Mouse (Mus musculus) ES-E14 (cell line): ENCODE data around the gene Marco. TPM values are rescaled to one million over a fixed set of nuclear protein-coding genes. Genes with fewer than 3 reads are reported as not detected.

Source experiments
- DNase-seq: peaks from one replicate; pipeline ENCODE4 v3.0.0-alpha.2; 2013; ENCODE audit warnings: low read depth, low spot score
- H3K27ac ChIP-seq: 2 replicates; pipeline ENCODE4 v1.5.1; 2012; ENCODE audit warnings: low read depth, mild to moderate bottlenecking, low read length, moderate library complexity, mixed read lengths; ENCODE audit not compliant: poor library complexity, insufficient read depth, severe bottlenecking
- H3K36me3 ChIP-seq: 2 replicates; pipeline ENCODE4 v1.6.1; 2012; ENCODE audit warnings: mild to moderate bottlenecking, low read length, moderate library complexity, mixed read lengths; ENCODE audit not compliant: control insufficient read depth, poor library complexity, insufficient read depth, severe bottlenecking
- H3K4me1 ChIP-seq, 2 experiments: fragments of 150-350 bp in 1 of 2; sonication (generic) in 1 of 2; 2 replicates each; pipeline ENCODE4 v1.6.1; 2012; ENCODE audit warnings: low read length in 2 of 2, mild to moderate bottlenecking in 1 of 2, mixed read lengths in 1 of 2; ENCODE audit not compliant: control insufficient read depth in 2 of 2, insufficient read depth in 2 of 2, poor library complexity in 1 of 2
- H3K4me3 ChIP-seq, 2 experiments: fragments of 150-350 bp in 1 of 2; sonication (generic) in 1 of 2; 2 replicates each; pipeline ENCODE4 v1.5.1; 2012; ENCODE audit warnings: low read length in 2 of 2, low read depth in 1 of 2, mild to moderate bottlenecking in 1 of 2, mixed read lengths in 1 of 2; ENCODE audit not compliant: insufficient read depth in 1 of 2, poor library complexity in 1 of 2, severe bottlenecking in 1 of 2
- H3K9ac ChIP-seq: 2 replicates; pipeline ENCODE4 v1.6.1; 2012; ENCODE audit warnings: low read depth, mild to moderate bottlenecking, low read length, mixed read lengths; ENCODE audit not compliant: poor library complexity, insufficient read depth, severe bottlenecking
- H3K9me3 ChIP-seq: fragments of 150-350 bp; sonication (generic); 2 replicates; pipeline ENCODE4 v1.6.1; 2012; ENCODE audit warnings: low read depth, mild to moderate bottlenecking, low read length; ENCODE audit not compliant: control insufficient read depth, insufficient read depth
- CHD2 ChIP-seq: IDR thresholded peaks from 2 replicates; pipeline ENCODE4 v1.6.1; 2014; ENCODE audit warnings: mild to moderate bottlenecking, low read depth, low read length, inconsistent platforms
- HCFC1 ChIP-seq: IDR thresholded peaks from 2 replicates; pipeline ENCODE4 v1.6.1; 2012; ENCODE audit warnings: low read length, inconsistent platforms, borderline replicate concordance; ENCODE audit not compliant: insufficient read depth
- MAFK ChIP-seq: IDR thresholded peaks from 2 replicates; pipeline ENCODE4 v1.6.1; 2014; ENCODE audit warnings: mild to moderate bottlenecking, low read depth, low read length, inconsistent platforms; ENCODE audit not compliant: insufficient read depth
- ZC3H11A ChIP-seq: IDR thresholded peaks from 2 replicates; pipeline ENCODE4 v1.6.1; 2012; ENCODE audit warnings: low read depth, mild to moderate bottlenecking, inconsistent platforms, low read length, borderline replicate concordance
- ZNF384 ChIP-seq: IDR thresholded peaks from 2 replicates; pipeline ENCODE4 v1.6.1; 2012; ENCODE audit warnings: low read depth, low read length, inconsistent platforms
- in situ Hi-C, 2 experiments: fragments of 600-800 bp; cut with MboI; formaldehyde crosslinking; loops; one replicate each; pipeline ENCODE4 v1.15.1; 2025; ENCODE audit warnings: low sequenced_read_pairs in 2 of 2, inconsistent platforms in 1 of 2; ENCODE audit not compliant: unreplicated experiment in 2 of 2
- total RNA-seq: library from RNA; depleted of rRNA; stranded (reverse); fragments of 300-350 nt; gene quantifications from 2 replicates; pipeline ENCODE4 v1.2.3, GENCODE M21; 2012; rRNA removed

The Marco gene
- total RNA-seq, 1 experiment = not detected

- in situ Hi-C loops = no loop called here
- no peak for TF ChIP-seq ZNF384
- no peak for TF ChIP-seq MAFK
- TF ChIP-seq HCFC1 = no peak
- no peak for TF ChIP-seq ZC3H11A
- no peak for TF ChIP-seq CHD2
- DNase-seq = no peak
These were observed 63.2 kb downstream of the Marco start for GRCm38 (mm10) chr1:120441587-120441986.

GRCm38 (mm10) chr1:120435591-120435990 is 69.2 kb downstream of the Marco start:
- H3K36me3 ChIP-seq = no peaks in the 10 kb centered on the region
- H3K9me3 ChIP-seq = no peaks in the 10 kb centered on the region
- in situ Hi-C loops = no loop called here
- no peak for DNase-seq
- no peak overlapping the region for H3K4me3 ChIP-seq
- no peak for TF ChIP-seq ZNF384
- no peak for TF ChIP-seq ZC3H11A
- no peak for TF ChIP-seq CHD2
- no peak for TF ChIP-seq HCFC1
- TF ChIP-seq MAFK = no peak
- no peaks in the 10 kb centered on the region for H3K4me1 ChIP-seq
- H3K9ac ChIP-seq = no peak overlapping the region
- H3K27ac ChIP-seq = no peak overlapping the region

More at GRCm38 (mm10) chr1:120441587-120441986, 63.2 kb downstream of the Marco start:
- H3K4me3 ChIP-seq = no peak overlapping the region
- H3K9me3 ChIP-seq = no peaks in the 10 kb centered on the region
- no peak overlapping the region for H3K27ac ChIP-seq
- no peaks in the 10 kb centered on the region for H3K36me3 ChIP-seq
- no peaks in the 10 kb centered on the region for H3K4me1 ChIP-seq
- no peak overlapping the region for H3K9ac ChIP-seq

- Histone ChIP-seq H3K36me3 (no peaks in the 10 kb centered on the region), H3K9ac (no peak overlapping the region), H3K27ac (no peak overlapping the region), H3K4me1 (no peaks in the 10 kb centered on the region), H3K4me3 (no peak overlapping the region), H3K9me3 (no peaks in the 10 kb centered on the region)
- in situ Hi-C loops = no loop called here
- no peak for TF ChIP-seq ZC3H11A
- no peak for TF ChIP-seq ZNF384
- no peak for TF ChIP-seq MAFK
- TF ChIP-seq HCFC1 = no peak
- TF ChIP-seq CHD2 = no peak
- no peak for DNase-seq
These were observed 74.7 kb downstream of the Marco start for GRCm38 (mm10) chr1:120430171-120430570.

GRCm38 (mm10) chr1:120425587-120425986 is 79.2 kb downstream of the Marco start:
- H3K27ac ChIP-seq = no peak overlapping the region
- no peaks in the 10 kb centered on the region for H3K4me1 ChIP-seq
- H3K9ac ChIP-seq = no peak overlapping the region
- H3K9me3 ChIP-seq = no peaks in the 10 kb centered on the region
- DNase-seq = no peak
- in situ Hi-C loops = no loop called here
- no peaks in the 10 kb centered on the region for H3K36me3 ChIP-seq
- no peak overlapping the region for H3K4me3 ChIP-seq
- no peak for TF ChIP-seq ZC3H11A

Other genes with a start within 250 kb of the Marco start
- gene Steap3, start 232.3 kb downstream of the Marco start, total RNA-seq = 53.1 and 75.9 TPM in 2 replicates
- gene C1ql2, start 164.4 kb downstream of the Marco start, total RNA-seq = 0.49 TPM in 1 of 2 replicates, not detected in the other
- gene En1, start 97.4 kb upstream of the Marco start, total RNA-seq = 0.63 and 1.2 TPM in 2 replicates